Mouse (Mus musculus) C2C12 (cell line): ENCODE data around the gene Malrd1.

ENCODE experiments used
- CTCF ChIP-seq: IDR thresholded peaks from one replicate; pipeline ENCODE4 v1.5.1; 2011; ENCODE audit not compliant: control insufficient read depth, insufficient read depth, insufficient read length
- MYOD1 ChIP-seq: IDR thresholded peaks from one replicate; pipeline ENCODE4 v1.6.1; 2011; ENCODE audit warnings: low read depth; ENCODE audit not compliant: control insufficient read depth, insufficient read length
- USF1 ChIP-seq: IDR thresholded peaks from one replicate; pipeline ENCODE4 v1.6.1; 2011; ENCODE audit warnings: low read depth, mild to moderate bottlenecking, control low read depth, moderate library complexity

- TF ChIP-seq USF1 (no peak), CTCF (no peak), MYOD1 (no peak)
Observed at GRCm38 (mm10) chr2:16212752-16213151, 686.5 kb downstream of the Malrd1 start.
